Mouse (Mus musculus) neutrophil, adult 5-6 weeks (primary cell): ENCODE measurements around the gene Cand2. TPM values are rescaled to one million over a fixed set of nuclear protein-coding genes. Genes with fewer than 3 reads are reported as not detected.

Experiments
- ATAC-seq: fragments of 151-379, 151-347 bp; 2 replicates; pipeline ENCODE4 v1.8.0; 2017; ENCODE audit warnings: mild to moderate bottlenecking, moderate TSS enrichment; ENCODE audit not compliant: insufficient number of reproducible peaks, poor library complexity, low FRiP score, severe bottlenecking; ENCODE audit errors: extremely low read depth
- total RNA-seq: library from RNA; stranded (forward); fragments of 200-1000 nt; gene quantifications from 2 replicates; pipeline ENCODE4 v1.2.3, GENCODE M21; 2017

The Cand2 gene
- total RNA-seq, 1 experiment from 2014 or later = 1.0 TPM

DNA sequence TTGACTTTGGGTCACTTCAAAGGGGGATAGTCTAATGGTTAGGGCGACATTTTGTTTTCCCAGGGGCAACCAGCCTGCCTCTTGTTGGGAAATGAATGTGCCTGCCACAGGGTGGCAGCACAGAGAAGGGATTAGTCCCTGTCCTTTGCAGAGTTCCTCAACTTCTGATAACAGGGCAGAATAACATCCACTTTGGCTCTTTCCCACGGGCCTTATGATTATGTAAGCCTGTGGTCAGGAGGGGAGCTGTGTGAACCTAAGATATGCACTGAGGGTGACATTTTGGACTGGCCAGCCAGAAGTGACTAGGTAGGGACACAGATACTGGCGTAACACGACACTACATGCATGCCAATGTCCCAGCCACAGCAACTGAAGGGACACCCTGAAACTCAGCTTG is 39.8 kb downstream of the Cand2 start:
- ATAC-seq = peak; percentile 66

DNA sequence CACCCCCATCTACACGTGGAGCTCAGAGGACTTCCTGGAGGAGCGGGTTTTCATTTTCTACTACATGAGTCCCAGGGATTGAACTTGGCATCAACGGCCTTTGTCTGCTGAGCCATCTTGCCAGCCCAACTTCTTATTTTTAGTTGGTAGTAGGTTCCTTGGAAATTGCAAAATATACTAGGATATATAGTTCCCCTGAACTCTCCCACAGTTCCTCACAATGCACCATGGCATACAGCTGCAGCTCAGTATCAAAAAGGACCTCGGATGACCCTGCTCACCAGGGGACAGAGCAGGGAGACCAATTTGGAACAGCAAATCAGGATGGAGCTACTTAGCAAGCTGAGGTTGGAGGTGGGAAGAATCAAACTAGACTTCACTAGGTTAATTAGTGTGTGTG is 40.7 kb downstream of the Cand2 start:
- ATAC-seq = no peak

DNA sequence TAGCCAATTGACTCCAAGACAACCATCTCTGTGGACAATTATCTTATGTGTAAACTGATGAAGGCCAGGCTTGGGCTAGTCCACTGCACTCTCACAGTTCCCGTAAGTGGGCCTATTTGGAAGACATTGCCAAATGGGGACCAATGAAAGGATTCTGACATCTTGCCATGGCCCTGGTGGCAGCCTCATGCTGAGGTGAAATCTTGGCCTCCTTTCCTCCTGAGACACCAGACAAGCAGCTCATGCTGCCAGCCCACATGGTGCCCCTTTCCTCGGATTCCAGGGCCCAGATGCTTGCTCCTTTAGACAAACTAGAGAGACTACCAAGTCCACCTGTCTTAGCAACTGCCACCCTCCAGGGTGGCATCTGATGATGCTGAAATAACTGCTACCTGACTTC is 43.8 kb downstream of the Cand2 start:
- ATAC-seq = no peak

DNA sequence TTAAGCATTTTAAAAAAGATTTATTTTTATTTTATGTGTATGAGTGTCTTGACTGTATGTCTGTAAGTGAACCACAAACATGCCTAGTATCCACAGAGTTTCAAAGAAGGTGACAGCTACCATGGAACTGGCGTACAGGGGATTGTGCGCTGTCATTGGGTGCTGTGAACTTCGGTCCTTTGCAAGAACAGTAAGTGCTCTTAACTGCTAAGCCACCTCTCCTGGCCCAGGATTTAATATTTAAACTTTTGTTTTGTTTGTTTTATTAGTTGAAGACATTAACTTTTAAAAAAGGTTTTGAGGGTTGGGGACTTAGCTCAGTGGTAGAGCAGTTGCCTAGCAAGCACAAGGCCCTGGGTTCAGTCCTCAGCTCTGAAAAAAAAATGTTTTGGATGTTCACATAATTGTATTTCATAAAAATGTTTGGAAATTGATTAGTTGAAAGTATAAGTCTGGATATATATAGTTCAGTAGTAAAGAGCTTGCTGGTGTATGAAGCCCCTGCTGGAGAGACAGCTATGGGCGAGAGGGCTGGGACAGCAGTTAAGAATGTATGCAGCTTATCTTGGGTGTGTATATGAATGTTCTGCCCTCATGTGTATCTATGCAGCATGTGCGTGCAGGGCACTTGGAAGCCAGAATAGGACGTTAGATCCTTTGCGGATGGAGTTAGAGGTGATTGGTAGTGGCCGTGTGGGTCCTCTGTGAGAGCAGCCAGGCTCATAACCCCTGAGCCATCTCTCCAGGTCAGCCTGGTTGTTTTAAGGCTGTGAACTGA is 47.1 kb downstream of the Cand2 start:
- ATAC-seq = no peak

DNA sequence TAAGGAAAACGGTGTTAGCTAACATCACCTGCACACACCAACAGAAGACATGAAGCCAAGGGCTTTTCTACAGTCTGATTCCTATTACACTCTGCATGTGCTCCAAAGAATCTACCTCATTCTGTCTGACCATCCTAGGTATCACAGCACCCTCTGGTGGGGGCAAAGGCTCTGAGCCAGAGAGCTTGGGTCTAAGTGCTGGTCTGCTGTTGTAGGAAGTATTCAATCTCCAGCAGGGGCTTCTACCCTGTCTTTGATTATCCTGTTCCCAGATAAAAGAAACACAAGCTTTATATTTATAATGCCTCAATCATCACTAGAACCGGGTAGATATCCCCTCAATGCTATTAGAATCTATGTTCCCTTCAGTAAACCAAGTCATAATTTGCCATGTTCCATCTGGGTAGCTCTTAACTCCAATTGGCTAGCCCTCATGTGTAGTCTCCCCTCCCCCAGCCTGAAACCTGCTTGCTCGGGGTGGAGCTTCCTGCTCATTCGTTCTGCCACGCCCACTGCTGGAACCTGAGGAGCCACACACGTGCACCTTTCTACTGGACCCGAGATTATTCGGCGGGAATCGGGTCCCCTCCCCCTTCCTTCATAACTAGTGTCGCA is 49.6 kb downstream of the Cand2 start:
- ATAC-seq = peak; percentile 97

DNA sequence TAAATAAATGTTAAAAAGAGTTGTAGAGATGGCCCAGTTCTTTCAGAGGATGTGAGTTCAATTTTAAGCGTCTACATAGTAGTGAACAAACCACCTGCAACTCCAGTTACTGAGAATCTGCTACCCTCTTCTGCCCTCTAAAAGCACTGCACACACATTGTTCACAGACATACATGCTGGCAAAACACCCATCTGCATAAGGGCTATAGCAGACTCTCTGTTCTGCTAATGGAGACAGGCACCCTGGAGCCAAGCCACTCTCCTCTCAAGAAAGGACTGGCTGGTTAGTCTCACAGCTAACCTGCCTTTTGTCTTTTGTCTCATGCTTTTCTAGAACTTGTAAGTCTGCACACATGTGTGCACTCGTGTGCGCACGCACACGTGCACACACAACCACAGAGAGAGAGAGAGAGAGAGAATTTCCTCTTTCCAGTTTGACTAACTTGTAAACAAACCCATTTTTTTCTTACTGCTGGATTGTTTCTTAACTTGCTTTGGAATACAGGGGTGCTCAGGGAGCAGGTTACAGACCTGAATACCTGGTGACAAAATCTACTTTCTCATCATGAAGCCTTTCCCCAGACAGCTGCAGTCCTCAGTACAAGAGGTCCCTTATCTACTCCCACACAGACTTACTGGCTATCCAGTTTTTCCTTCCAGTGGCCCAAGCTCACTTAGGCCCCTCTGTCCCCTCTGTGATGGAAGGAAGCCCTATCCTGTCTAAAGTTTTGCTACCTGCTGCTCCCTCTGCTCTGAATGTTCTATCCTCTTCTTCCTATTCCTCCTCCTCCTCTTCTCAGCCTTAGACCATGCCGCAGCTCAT is 56.7 kb downstream of the Cand2 start:
- 0 out of 2 replicates have a peak, but pooled peaks have one; percentile 26 for ATAC-seq

DNA sequence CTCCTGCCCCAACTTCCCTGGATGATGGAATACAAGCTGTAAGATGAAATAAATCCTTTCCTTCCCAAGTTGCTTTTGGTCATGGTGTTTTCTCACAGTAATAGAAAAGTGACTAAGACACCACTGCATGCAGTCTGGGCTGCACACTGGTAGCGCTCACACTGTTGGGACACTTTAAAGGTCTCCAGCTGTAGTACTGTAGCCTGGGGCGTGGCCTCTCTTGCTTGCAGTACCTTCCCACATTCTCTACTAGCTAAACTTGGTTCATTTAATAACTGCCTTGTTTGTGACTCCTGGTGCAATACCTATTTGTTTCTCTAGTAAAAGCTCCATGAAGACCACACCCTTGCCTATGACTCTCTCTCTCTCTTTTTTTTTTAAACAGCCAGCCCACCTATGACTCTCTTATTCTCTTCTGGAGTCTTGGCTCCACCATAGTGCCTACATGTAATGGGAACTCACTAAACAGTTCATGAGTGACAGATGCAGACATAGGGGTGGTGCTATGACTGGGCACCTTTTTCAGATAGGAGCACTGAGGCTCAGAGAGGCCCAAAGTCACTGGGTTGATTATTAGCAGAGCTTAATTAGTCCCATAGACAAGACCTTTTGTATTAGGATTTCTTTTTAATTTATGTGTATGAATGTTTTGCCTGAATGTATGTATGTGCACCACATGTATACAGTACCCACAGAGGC is 58.0 kb downstream of the Cand2 start:
- ATAC-seq = no peak

DNA sequence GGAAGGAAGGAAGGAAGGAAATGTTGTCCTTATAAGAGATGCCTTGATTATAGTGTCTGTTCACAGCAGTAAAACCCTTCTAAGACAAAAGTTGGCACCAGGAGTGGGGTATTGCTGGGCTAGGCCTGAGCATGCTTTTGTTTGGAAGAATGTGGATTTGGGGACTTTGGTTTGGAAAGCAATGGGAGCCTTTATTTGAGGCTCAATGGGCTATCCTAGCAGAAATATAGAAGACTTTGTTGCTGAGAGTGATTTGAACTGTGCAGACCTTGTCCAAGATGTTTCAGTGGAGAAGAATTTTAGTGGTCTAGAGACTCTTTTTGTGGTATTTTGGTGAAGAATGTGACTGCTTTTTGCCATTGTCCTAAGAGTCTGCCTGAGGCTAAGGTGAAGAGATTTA is 59.5 kb downstream of the Cand2 start:
- no peak for ATAC-seq

DNA sequence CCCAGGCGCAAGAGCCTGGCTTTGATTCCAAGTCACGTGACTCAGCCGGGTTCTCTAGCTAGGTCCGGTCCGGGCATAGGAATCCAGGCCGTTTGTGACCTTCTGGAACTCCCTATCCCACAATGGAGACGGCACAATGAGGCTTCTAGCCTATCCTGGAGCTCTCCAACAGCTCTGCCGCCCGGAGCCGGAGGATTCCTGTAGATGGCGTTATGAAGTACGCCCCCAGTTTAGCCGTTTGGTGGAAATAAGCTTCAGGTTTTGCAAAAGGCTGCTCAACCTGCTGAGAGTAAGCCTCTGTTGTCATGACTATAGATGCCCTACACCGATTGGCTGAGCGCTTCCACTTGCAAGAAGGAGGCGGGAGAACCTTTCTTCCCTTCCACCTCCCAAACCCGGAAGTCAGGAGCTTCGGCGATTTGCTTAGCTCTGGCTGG is 63.8 kb downstream of the Cand2 start, which contains the start of gene Efcab12:
Efcab12 (minus strand) TSS at position 252 of the 437 bp plus-strand sequence.
- peak; percentile 66; the same call in 1 of the 2 replicates for ATAC-seq

DNA sequence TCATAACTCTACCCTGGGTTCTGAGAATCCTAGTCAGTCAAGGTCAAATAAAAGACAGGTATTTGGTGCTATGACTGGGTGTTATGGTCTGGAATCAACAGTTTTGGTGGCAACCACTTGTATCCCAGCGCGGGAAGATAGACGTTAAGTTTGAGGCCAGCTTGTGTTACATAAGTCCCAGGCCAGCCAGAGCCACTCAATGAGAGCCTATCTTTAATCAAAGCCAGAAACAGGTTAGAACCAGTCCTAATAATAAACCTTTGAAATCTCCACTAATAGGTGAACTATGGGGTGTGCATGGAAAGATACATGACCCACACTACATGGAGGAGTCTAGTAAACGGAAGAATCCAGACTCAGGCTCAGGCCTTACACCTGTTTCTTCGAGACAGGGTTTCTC is 64.4 kb downstream of the Cand2 start:
- ATAC-seq = no peak

DNA sequence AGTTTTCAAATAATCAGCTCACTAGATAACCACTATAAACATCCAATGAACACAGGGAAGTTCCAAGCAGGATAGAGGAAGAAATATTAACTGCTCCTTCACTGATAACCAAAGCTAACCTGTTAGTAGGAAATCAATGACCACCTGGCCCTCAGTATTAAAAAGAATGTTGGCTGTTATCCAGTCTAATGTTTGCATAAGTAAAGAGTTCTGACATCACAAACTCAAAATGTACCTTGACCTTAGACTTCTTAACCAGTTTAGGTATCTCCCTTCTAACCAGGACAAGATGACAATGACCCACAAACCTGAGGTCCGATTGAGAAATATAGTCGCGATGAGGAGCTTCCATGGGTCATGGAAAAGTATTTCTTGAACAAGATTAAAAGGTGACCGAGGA is 70.7 kb downstream of the Cand2 start:
- ATAC-seq = no peak

DNA sequence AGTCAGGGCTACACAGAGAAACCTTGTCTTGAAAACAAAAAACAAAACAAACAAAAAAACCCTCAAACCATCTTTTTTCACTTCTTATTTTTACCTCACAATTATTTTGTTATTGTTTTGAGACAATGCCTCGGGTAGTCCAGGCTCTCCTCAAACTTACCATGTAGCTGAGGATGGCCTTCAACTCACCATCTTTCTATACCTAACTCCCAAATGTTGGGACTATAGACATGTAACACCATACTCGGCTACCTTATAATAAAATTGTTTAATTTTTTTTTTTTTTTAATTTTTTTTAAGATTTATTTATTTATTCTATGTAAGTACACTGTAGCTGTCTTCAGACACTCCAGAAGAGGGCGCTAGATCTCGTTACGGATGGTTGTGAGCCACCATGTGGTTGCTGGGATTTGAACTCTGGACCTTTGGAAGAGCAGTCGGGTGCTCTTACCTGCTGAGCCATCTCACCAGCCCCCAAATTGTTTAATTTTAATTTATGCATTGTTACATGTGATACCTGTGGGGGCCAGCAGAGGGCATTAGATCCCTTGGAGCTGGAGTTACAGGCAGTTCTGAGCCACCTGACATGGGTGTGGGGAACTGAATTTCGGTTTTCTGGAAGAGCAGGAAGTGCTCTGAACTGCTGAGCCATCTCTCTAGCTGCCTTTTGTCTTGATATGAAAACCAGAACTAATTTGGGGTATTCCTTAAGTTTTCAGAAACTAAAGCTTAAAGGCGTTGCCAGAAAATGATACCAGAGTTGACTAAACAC is 72.5 kb downstream of the Cand2 start:
- ATAC-seq = peak; percentile 90

DNA sequence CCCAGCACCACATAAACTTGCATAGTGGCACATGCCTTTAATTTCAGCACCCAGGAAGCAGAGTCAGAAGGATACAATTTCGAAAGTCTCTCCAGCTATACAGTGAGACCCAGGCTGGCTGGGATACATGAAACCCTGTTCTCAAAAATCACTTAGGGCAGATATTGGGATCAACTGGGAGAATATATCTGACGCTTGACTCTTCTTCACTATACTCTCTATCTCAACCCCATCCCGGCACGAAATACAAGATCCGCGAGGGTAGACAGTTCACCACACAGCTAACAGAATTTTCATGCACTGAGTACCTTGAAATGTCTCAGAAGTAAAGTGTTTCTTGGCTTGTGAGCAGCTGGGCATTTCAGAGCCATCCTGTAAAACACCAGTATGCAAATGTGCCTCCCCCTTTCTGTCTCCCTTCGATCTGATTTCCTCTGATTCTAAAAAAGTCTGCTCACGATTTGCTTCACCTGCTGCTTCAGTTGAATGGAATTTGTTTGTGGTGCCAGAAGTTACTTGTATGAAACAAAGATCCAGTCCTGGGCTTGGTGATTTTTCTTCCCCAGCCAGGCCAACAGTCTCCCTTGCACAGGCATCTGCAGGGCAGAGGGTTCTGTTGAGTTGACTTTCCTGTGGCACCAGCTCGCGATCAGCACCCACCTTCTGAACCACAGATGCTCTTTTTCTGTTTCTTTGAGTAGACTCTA is 74.4 kb downstream of the Cand2 start:
- no peak for ATAC-seq

DNA sequence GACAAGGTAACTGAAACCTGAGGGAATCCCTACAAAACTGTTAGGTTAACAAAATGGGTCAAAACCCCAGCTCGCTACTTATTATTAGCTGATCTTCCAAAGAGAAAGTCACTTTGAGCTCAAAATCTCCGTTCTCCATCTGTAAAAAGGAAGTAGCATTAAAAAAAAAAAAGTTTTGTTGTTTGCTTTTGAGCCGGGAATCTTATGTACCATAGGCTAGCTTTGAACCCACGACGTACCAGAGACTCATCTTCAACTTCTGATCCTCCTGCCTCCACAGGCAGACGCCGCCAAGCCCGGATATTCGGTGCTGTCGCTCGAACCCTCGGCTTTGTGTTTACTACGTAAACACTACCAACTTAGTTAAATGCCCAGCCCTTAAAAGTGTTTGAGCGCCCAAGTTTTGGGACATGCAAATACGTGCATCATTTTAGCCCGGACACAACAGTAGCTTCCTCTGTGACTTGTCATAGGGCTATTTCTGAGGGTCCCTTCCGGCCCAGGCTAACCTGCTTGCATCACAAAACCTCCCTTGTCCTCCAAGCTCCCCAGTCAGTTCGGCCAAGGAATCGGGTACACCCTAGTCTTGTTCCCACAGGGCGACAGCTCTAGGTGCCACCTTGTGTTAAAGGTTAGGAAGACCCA is 78.2 kb downstream of the Cand2 start:
- no peak for ATAC-seq

DNA sequence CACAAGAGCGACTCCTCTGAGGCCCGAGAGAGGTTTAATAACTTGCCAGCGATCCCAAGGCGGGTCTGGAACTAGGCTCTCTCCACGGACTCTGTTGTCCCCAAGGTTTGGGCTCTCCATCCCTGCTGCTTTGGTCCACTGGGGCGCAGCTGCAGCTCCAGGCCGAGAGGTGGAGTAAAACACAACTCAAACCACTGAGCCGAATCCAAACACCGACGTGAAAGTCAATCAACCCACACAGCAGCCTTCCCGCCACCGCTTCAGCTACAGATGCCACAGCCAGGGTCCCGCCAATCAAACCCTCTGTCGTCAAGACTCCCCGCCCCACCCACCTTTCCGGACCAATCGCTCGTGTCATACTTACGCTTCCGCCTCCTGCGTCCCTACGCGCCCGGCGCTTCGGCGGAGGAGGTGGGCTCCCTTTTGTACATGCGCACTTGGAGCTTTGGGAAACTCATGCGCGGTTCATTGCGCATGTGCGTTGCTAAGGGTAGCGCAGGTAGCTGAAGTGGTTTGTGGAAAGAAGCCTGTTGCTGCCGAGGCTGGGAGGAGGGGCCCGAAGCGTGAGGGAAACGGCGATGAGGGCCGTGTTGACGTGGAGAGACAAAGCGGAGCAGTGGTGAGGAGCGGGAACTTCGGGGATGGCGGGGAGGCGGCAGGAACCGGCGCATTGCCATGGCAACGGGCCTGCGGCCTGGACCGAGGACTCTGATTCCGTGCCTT is 78.9 kb downstream of the Cand2 start, which contains the start of the genes Mbd4 and Ift122:
Mbd4 (minus strand) TSS at position 281 of the 723 bp plus-strand sequence.
Ift122 (plus strand) TSS at position 380 of the 723 bp plus-strand sequence.
- peak; percentile 97 for ATAC-seq

DNA sequence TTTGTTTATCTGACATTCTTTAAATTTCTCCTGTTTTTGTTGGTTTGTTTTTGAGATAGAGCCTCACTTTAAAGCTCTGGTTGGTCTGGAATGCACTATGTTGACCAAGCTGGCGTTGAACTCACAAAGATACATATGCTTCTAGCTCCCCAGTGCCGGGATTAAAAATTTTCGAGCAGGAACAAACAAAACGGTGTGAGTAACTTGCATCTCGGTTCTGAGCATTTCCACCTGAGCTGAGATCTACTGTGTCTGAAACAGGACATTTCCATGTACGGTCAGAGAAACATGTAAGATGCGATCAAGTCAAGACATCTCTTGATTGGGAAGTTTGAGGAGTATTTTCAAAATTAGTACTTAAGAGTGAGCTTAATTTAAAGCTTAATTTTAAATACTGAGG is 79.6 kb downstream of the Cand2 start:
- no peak for ATAC-seq

DNA sequence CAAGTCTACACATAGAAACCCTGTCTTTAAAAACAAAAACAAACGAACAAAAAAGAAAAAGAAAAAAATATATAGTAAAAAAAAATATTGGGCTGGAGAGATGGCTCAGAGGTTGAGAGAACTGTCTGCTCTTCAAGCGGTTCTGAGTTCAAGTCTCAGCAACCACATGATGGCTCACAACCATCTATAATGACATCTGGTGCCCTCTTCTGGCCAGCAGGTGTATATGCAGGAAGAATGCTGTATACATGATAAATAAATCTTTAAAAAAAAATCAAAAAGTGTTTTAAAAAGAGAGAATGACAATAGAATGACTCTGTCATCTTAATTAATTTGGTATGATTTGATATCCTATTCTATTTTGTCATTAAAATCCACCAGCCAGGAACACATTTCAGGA is 80.1 kb downstream of the Cand2 start:
- ATAC-seq = no peak
